Mouse (Mus musculus) ovary, adult 2 months (tissue): ENCODE results near the gene Jhy. TPM values are rescaled to one million over a fixed set of nuclear protein-coding genes. Genes with fewer than 3 reads are reported as not detected.

Experiments used
- polyA plus RNA-seq: library from polyadenylated mRNA; depleted of rRNA; stranded (reverse); fragments of >200 nt; gene quantifications from 2 replicates; pipeline ENCODE4 v1.2.3, GENCODE M21; 2012; rRNA removed

Jhy gene
- 0.47 and 0.77 TPM in 2 replicates for polyA plus RNA-seq

DNA sequence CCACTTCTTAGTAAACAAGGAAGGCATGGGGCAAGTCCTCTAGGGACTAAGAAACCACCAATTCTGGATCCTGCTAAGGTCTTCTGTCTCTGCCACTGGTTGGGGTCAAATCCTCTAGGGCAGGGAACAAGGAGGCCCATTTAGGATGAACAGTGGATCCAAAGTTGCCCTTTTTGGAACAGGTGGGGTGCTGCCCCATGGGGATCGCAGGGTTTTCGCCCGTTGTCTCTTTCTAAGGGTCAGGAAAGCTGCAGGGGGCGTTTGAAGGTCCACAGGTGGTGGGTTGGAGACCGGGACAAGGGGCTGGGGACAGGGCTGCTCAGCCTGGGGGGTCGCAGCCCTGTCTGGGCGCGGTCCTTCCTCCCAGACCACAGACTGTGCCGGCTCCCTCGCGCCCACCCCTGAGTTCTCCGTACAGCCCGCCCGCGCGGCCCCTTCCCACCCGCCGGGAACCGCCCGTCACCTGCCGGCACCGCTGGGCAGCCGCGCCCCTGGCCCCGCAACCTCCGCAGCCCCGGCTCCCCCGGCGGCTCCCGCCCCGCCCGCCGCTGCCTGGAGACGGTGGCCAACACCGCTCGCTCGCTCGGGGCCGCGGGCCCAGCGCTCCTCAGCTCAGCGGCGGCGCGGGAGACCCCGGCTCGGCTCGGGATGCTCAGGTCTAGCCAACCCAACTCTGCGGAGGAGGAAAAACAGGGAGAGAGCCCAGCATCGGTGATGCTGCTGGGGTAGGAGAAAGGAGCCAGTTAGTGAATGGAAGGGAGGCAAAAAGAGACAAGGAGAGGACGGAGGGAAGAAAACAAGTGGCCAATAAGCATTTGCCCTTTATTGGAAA lies at the start of gene Jhy:
TSS of gene Jhy (minus strand) at position 533 of the 832 bp plus-strand sequence.

DNA sequence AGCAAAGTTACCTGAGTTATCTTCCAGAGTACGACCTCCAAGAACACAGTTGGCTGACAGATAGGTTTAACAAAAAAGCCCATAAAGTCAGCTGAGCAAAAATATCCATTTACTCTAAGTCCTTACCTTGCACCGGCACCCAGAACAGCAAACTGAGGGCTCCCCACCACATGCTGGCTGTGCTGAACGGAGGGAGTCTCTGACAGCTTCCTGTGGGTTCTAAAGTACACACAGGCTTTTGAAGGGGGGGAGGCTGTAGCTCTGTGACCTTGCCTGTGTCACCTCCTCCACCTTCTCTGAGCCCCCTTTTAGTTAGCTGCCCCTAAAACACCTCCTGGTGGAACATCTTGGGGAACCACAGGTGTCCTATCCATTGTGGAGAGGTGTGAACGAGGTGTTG lies 40.5 kb upstream of the Jhy start, which contains the start of gene Crtam:
TSS of gene Crtam (minus strand) at position 214 of the 400 bp plus-strand sequence.

DNA sequence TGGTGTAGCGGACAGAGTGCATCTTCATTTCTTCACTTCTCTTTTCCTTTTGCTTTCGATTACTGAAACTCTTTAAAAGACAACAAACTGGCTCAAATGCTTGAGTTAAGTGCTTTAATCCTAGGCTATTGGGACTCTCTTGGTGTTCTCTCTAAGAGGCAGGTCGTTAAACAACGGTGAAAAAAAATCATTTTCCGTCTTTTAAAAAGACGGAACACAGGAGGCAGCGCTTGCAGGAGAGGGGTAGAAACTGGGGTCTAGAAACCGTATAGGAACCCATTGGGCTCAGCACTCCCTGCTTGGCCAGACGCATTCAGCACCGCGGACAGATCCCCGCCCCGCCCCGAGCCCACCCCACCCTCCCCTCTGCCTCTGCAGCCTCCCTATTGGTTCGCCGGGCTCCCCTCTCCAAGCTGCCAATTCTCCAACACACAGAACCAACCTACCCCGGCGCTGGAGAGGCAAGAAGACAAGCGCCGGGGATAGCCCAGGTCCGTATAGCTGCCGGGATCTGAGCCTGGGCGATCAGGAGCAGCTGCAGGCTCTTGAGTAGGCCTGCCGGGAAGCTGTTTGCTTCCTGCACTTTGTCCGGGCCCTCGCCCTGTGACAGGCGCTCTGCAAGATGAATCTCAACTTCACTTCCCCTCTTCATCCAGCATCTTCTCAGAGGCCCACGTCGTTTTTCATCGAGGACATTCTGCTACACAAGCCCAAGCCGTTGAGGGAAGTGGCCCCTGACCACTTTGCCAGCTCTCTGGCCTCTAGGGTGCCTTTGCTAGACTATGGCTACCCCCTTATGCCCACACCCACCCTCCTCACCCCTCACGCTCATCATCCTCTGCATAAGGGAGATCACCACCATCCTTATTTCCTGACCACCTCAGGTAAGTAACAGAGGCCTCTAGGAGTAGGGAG lies 90.1 kb downstream of the Jhy start, which contains the start of gene Bsx:
TSS of gene Bsx (plus strand) at position 572 of the 915 bp plus-strand sequence.

Other genes with a start within 250 kb of the Jhy start
- 1,901 and 2,710 TPM in 2 replicates for gene Hspa8, start 163.1 kb downstream of the Jhy start, polyA plus RNA-seq
- gene Bsx, start 90.0 kb downstream of the Jhy start, polyA plus RNA-seq = not detected in 2 replicates
- gene Crtam, start 40.5 kb upstream of the Jhy start, polyA plus RNA-seq = 0.07 TPM in 1 of 2 replicates, not detected in the other
- gene Ubash3b, start 197.6 kb upstream of the Jhy start, polyA plus RNA-seq = 11.5 and 13.1 TPM in 2 replicates